ENCODE assay signal across 12 mouse cellular contexts in the genomic region with DNA sequence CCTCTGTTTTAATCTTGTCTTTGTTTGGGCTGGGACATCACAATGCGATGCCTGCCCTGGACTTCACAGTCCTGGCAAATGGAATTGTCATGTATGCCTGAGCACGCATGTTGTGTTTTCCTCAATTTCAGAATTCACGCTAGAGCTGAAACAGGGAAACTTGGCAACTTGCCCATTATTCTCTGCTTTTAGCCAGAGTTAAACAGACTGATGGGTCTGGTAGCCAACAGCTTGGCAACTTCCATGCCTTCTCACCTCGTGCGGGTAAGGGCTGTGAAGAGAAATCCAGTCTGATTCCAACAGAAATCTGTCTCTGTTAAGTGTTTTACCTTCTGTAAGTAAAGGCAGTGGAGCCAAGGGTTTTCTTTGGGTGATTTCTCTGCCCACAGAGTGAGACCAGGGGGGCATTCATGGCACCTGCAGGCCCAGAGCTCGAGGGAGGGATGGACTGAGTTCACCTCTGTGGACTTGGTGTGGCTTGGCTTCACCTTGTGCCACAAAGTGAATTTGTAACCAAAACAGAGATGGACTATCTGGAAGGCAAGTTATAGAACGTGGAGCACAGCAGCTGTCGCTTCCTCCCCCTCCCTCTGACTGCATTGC. TPM values are rescaled to one million over a fixed set of nuclear protein-coding genes. Genes with fewer than 3 reads are reported as not detected.
DNase-seq lines count a peak whose midpoint lies in the region; ATAC-seq lines count a peak whose summit lies in the region.
"Had no signal": no experiment of that assay in that cellular context is flagged by ENCODE, and none has a peak within 500 bp of the region (broad histone marks: within the 10 kb centered on the region; RNA-seq: fewer than 3 reads in every experiment).

No protein-coding gene starts in this region.

- H3K9me3 ChIP-seq in hindbrain, embryonic 10.5 days, result no peaks in the 10 kb centered on the region
- H3K9me3 ChIP-seq in hindbrain, embryonic 11.5 days (ENCODE audit: control insufficient read depth, low read length), result no peaks in the 10 kb centered on the region
- H3K9me3 ChIP-seq in neural tube, embryonic 13.5 days, result no peaks in the 10 kb centered on the region
- H3K9me3 ChIP-seq in forebrain, embryonic 15.5 days, result no peaks in the 10 kb centered on the region
- no peaks in the 10 kb centered on the region for H3K9me3 ChIP-seq in neural tube, embryonic 14.5 days (ENCODE audit: control insufficient read depth, low read length)
- H3K9me3 ChIP-seq: lung, embryonic 15.5 days had no signal

- no peak for ATAC-seq in hindbrain, embryonic 11.5 days (ENCODE audit: low FRiP score)
- ATAC-seq in neural tube, embryonic 13.5 days (ENCODE audit: low read depth), result no peak
- ATAC-seq in forebrain, embryonic 15.5 days (replicated peaks), result peak; percentile 75
- no peak for ATAC-seq in neural tube, embryonic 14.5 days (ENCODE audit: low read depth)

- DNase-seq in hindbrain, embryonic 10.5 days (ENCODE audit: low spot score), result no peak
- no peak for DNase-seq in hindbrain, embryonic 11.5 days (ENCODE audit: low spot score)
- DNase-seq in neural tube, embryonic 10.5 days (ENCODE audit: extremely low spot score, low spot score), result no peak
- no peak for DNase-seq in frontal cortex, postnatal 14 days (ENCODE audit: low spot score in 2 of 2)
- DNase-seq in frontal cortex, postnatal 10 days (ENCODE audit: low spot score in 2 of 2), result no peak
- DNase-seq: spleen, adult 18-20 months; thymus, postnatal 36 days had no signal

- H3K4me3 ChIP-seq in hindbrain, embryonic 10.5 days, result no peak overlapping the region
- H3K4me3 ChIP-seq in hindbrain, embryonic 11.5 days (ENCODE audit: low read depth, low read length), result no peak overlapping the region
- H3K4me3 ChIP-seq in neural tube, embryonic 13.5 days, result no peak overlapping the region
- H3K4me3 ChIP-seq in forebrain, embryonic 15.5 days, result no peak overlapping the region
- H3K4me3 ChIP-seq in neural tube, embryonic 14.5 days (ENCODE audit: low read depth, low read length), result no peak overlapping the region
- H3K4me3 ChIP-seq: heart, adult 2 months; lung, embryonic 15.5 days had no signal

- no peaks in the 10 kb centered on the region for H3K27me3 ChIP-seq in hindbrain, embryonic 10.5 days (ENCODE audit: insufficient read depth, poor library complexity, severe bottlenecking)
- no peaks in the 10 kb centered on the region for H3K27me3 ChIP-seq in hindbrain, embryonic 11.5 days (ENCODE audit: control insufficient read depth, insufficient read depth, low read length)
- no peaks in the 10 kb centered on the region for H3K27me3 ChIP-seq in neural tube, embryonic 13.5 days
- no peaks in the 10 kb centered on the region for H3K27me3 ChIP-seq in forebrain, embryonic 15.5 days
- H3K27me3 ChIP-seq in neural tube, embryonic 14.5 days (ENCODE audit: control insufficient read depth, insufficient read depth, low read length), result no peaks in the 10 kb centered on the region
- H3K27me3 ChIP-seq: lung, embryonic 15.5 days had no signal

- WGBS in hindbrain, embryonic 10.5 days, result 92% methylated on average over 8 of the region's 8 CpGs
- 91% methylated on average over 8 of the region's 8 CpGs for WGBS in hindbrain, embryonic 11.5 days
- 65% methylated on average over 8 of the region's 8 CpGs for WGBS in neural tube, embryonic 13.5 days
- WGBS in forebrain, embryonic 15.5 days, result 32% methylated on average over 8 of the region's 8 CpGs
- WGBS in neural tube, embryonic 14.5 days, result 65% methylated on average over 8 of the region's 8 CpGs

- no peak overlapping the region for H3K4me2 ChIP-seq in hindbrain, embryonic 11.5 days (replicated peaks; ENCODE audit: low read depth, low read length)
- no peak overlapping the region for H3K4me2 ChIP-seq in neural tube, embryonic 13.5 days
- H3K4me2 ChIP-seq in forebrain, embryonic 15.5 days (replicated peaks), result 0 out of 2 replicates have a peak overlapping the region, but pooled peaks have one; percentile 12
- no peak overlapping the region for H3K4me2 ChIP-seq in neural tube, embryonic 14.5 days (ENCODE audit: low read depth, low read length)
- H3K4me2 ChIP-seq: lung, embryonic 15.5 days had no signal

- no peak overlapping the region for H3K9ac ChIP-seq in hindbrain, embryonic 11.5 days (ENCODE audit: low read depth, low read length)
- no peak overlapping the region for H3K9ac ChIP-seq in neural tube, embryonic 13.5 days
- H3K9ac ChIP-seq in forebrain, embryonic 15.5 days (replicated peaks), result no peak overlapping the region; the same call in 1 of the 2 replicates
- H3K9ac ChIP-seq in neural tube, embryonic 14.5 days (replicated peaks; ENCODE audit: low read depth, low read length), result no peak overlapping the region
- H3K9ac ChIP-seq: lung, embryonic 15.5 days had no signal

- H3K4me1 ChIP-seq in hindbrain, embryonic 10.5 days (replicated peaks), result peaks cover 56% of the 10 kb centered on the region
- H3K4me1 ChIP-seq in hindbrain, embryonic 11.5 days (replicated peaks; ENCODE audit: control insufficient read depth, insufficient read depth, low read length), result 0 out of 2 replicates have a peak, but pooled peaks cover 5% of the 10 kb centered on the region
- H3K4me1 ChIP-seq in neural tube, embryonic 13.5 days (replicated peaks), result peaks cover 62% of the 10 kb centered on the region
- H3K4me1 ChIP-seq in forebrain, embryonic 15.5 days, result peaks cover 68% of the 10 kb centered on the region
- H3K4me1 ChIP-seq in neural tube, embryonic 14.5 days (ENCODE audit: control insufficient read depth, insufficient read depth, low read length), result peaks cover 26% of the 10 kb centered on the region

- peaks cover 78% of the 10 kb centered on the region for H3K36me3 ChIP-seq in hindbrain, embryonic 10.5 days
- no peaks in the 10 kb centered on the region for H3K36me3 ChIP-seq in hindbrain, embryonic 11.5 days (ENCODE audit: control insufficient read depth, insufficient read depth, low read length)
- H3K36me3 ChIP-seq in neural tube, embryonic 13.5 days, result peaks cover 44% of the 10 kb centered on the region
- peaks cover 7% of the 10 kb centered on the region; the same call in 1 of the 2 replicates for H3K36me3 ChIP-seq in forebrain, embryonic 15.5 days
- H3K36me3 ChIP-seq in neural tube, embryonic 14.5 days (ENCODE audit: control insufficient read depth, insufficient read depth, low read length), result no peaks in the 10 kb centered on the region

- H3K27ac ChIP-seq in hindbrain, embryonic 10.5 days, result peak overlapping the region; percentile 41
- H3K27ac ChIP-seq in hindbrain, embryonic 11.5 days (ENCODE audit: low read depth, low read length), result no peak overlapping the region
- H3K27ac ChIP-seq in neural tube, embryonic 13.5 days (replicated peaks), result peak overlapping the region; percentile 77
- peak overlapping the region; percentile 94 for H3K27ac ChIP-seq in forebrain, embryonic 15.5 days (replicated peaks)
- H3K27ac ChIP-seq in neural tube, embryonic 14.5 days (ENCODE audit: low read depth, low read length), result peak overlapping the region; percentile 55
- H3K27ac ChIP-seq: heart, adult 2 months; lung, embryonic 15.5 days had no signal

RNA-seq across cellular contexts. Expression of gene BC034090, which starts 39.6 kb away (rescaled TPM):
- 5.3 and 6.2 TPM in 2 replicates for polyA plus RNA-seq in hindbrain, embryonic 10.5 days (2016; fragmentation: Nextera tagmentation; extraction: Ambion mirVana)
- polyA plus RNA-seq in hindbrain, embryonic 11.5 days (2014; fragmentation: Nextera tagmentation; extraction: Ambion mirVana), result 1.7 and 2.5 TPM in 2 replicates
- 3.5 and 6.4 TPM in 2 replicates for polyA plus RNA-seq in neural tube, embryonic 13.5 days (2015; fragmentation: Nextera tagmentation; extraction: Ambion mirVana)
- polyA plus RNA-seq in forebrain, embryonic 15.5 days (2015; fragmentation: Nextera tagmentation; extraction: Ambion mirVana), result 3.3 and 4.9 TPM in 2 replicates
- 3.8 and 4.1 TPM in 2 replicates for polyA plus RNA-seq in neural tube, embryonic 14.5 days (2014; fragmentation: Nextera tagmentation; extraction: Ambion mirVana)

RNA-seq across cellular contexts. Expression of gene Stx6, which starts 46.1 kb away (rescaled TPM):
- 84.4 and 101 TPM in 2 replicates for polyA plus RNA-seq in hindbrain, embryonic 10.5 days (2016; fragmentation: Nextera tagmentation; extraction: Ambion mirVana)
- 99.6 and 101 TPM in 2 replicates for polyA plus RNA-seq in hindbrain, embryonic 11.5 days (2014; fragmentation: Nextera tagmentation; extraction: Ambion mirVana)
- polyA plus RNA-seq in neural tube, embryonic 13.5 days (2015; fragmentation: Nextera tagmentation; extraction: Ambion mirVana), result 106 and 121 TPM in 2 replicates
- 129 and 131 TPM in 2 replicates for polyA plus RNA-seq in forebrain, embryonic 15.5 days (2015; fragmentation: Nextera tagmentation; extraction: Ambion mirVana)
- polyA plus RNA-seq in neural tube, embryonic 14.5 days (2014; fragmentation: Nextera tagmentation; extraction: Ambion mirVana), result 116 and 121 TPM in 2 replicates

RNA-seq across cellular contexts. Expression of gene Mr1, which starts 58.0 kb away (rescaled TPM):
- 0.55 and 1.1 TPM in 2 replicates for polyA plus RNA-seq in hindbrain, embryonic 10.5 days (2016; fragmentation: Nextera tagmentation; extraction: Ambion mirVana)
- 1.2 and 1.9 TPM in 2 replicates for polyA plus RNA-seq in hindbrain, embryonic 11.5 days (2014; fragmentation: Nextera tagmentation; extraction: Ambion mirVana)
- 1.3 TPM in 2 replicates for polyA plus RNA-seq in neural tube, embryonic 13.5 days (2015; fragmentation: Nextera tagmentation; extraction: Ambion mirVana)
- 0.59 and 0.83 TPM in 2 replicates for polyA plus RNA-seq in forebrain, embryonic 15.5 days (2015; fragmentation: Nextera tagmentation; extraction: Ambion mirVana)
- polyA plus RNA-seq in neural tube, embryonic 14.5 days (2014; fragmentation: Nextera tagmentation; extraction: Ambion mirVana), result 1.0 and 1.3 TPM in 2 replicates
